In the genomic region with DNA sequence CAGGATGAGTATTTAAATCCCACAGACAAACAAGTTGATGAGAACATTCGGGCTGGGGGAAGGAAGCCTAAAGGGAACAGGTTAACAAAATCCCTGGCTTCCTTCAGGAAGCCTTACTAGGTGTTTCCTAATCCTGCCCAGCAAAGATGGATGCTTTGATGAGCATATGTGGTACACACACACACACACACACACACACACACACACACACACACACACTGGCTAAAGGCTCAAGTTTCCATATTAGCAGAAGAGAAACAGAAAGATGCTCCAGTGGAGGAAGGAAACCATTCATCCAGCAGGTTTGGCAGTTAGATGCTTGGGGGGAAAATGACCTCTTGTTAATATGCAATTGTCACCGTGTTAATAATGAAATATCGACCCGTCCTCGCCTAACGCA, we compare ENCODE assay signal across 13 mouse cellular contexts.
DNase-seq lines count a peak whose midpoint lies in the region; ATAC-seq lines count a peak whose summit lies in the region.
"Had no signal": no experiment of that assay in that cellular context is flagged by ENCODE, and none has a peak within 500 bp of the region (broad histone marks: within the 10 kb centered on the region; RNA-seq: fewer than 3 reads in every experiment).

No protein-coding gene starts in this region.

- DNase-seq in embryo, embryonic 10.5 days (ENCODE audit: low spot score) = peak; percentile 40
- no peak for DNase-seq in embryo, embryonic 9.5 days (ENCODE audit: extremely low spot score)
- no peak for DNase-seq in lung, postnatal 4 days
- DNase-seq in cerebellum, adult 9-11 months = no peak
- DNase-seq: cerebellum, adult 2 months; embryo, embryonic 11 days had no signal

- H3K4me1 ChIP-seq in lung, embryonic 16.5 days (replicated peaks; ENCODE audit: control insufficient read depth, insufficient read depth, low read length) = peaks cover 18% of the 10 kb centered on the region
- H3K4me1 ChIP-seq in intestine, embryonic 15.5 days (replicated peaks) = peaks cover 13% of the 10 kb centered on the region; the same call in 1 of the 2 replicates
- H3K4me1 ChIP-seq in neural tube, embryonic 14.5 days (ENCODE audit: control insufficient read depth, insufficient read depth, low read length) = peaks cover 24% of the 10 kb centered on the region

- ATAC-seq in lung, embryonic 16.5 days (ENCODE audit: low read depth) = no peak
- ATAC-seq in intestine, embryonic 15.5 days = no peak
- no peak for ATAC-seq in neural tube, embryonic 14.5 days (ENCODE audit: low read depth)
- ATAC-seq in monocyte, adult 5-6 weeks (replicated peaks; ENCODE audit: insufficient number of reproducible peaks, low FRiP score, low TSS enrichment, poor library complexity, severe bottlenecking) = no peak

- no peaks in the 10 kb centered on the region for H3K9me3 ChIP-seq in lung, embryonic 16.5 days (ENCODE audit: control insufficient read depth, low read length)
- no peaks in the 10 kb centered on the region for H3K9me3 ChIP-seq in intestine, embryonic 15.5 days
- H3K9me3 ChIP-seq in neural tube, embryonic 14.5 days (ENCODE audit: control insufficient read depth, low read length) = no peaks in the 10 kb centered on the region

- peak overlapping the region; percentile 40; the same call in 1 of the 2 replicates for H3K27ac ChIP-seq in lung, embryonic 16.5 days (ENCODE audit: low read length)
- peak overlapping the region; percentile 73 for H3K27ac ChIP-seq in intestine, embryonic 15.5 days
- peak overlapping the region; percentile 40 for H3K27ac ChIP-seq in neural tube, embryonic 14.5 days (ENCODE audit: low read depth, low read length)
- H3K27ac ChIP-seq: left cerebral cortex, adult 2 months; macrophage had no signal

- no peak overlapping the region for H3K4me2 ChIP-seq in lung, embryonic 16.5 days (ENCODE audit: low read depth, low read length)
- 0 out of 2 replicates have a peak overlapping the region, but pooled peaks have one; percentile 4 for H3K4me2 ChIP-seq in intestine, embryonic 15.5 days (replicated peaks)
- H3K4me2 ChIP-seq in neural tube, embryonic 14.5 days (ENCODE audit: low read depth, low read length) = no peak overlapping the region

- 41% methylated on average over 6 of the region's 6 CpGs for WGBS in lung, embryonic 16.5 days
- 48% methylated on average over 6 of the region's 6 CpGs for WGBS in intestine, embryonic 15.5 days
- 67% methylated on average over 6 of the region's 6 CpGs for WGBS in neural tube, embryonic 14.5 days

- H3K4me3 ChIP-seq in lung, embryonic 16.5 days (ENCODE audit: low read length) = no peak overlapping the region
- no peak overlapping the region for H3K4me3 ChIP-seq in intestine, embryonic 15.5 days (replicated peaks)
- no peak overlapping the region for H3K4me3 ChIP-seq in neural tube, embryonic 14.5 days (ENCODE audit: low read depth, low read length)
- H3K4me3 ChIP-seq: erythroblast, embryonic 14.5 days; left cerebral cortex, adult 2 months had no signal

- H3K36me3 ChIP-seq in lung, embryonic 16.5 days (ENCODE audit: control insufficient read depth, insufficient read depth, low read length) = no peaks in the 10 kb centered on the region
- H3K36me3 ChIP-seq in intestine, embryonic 15.5 days = no peaks in the 10 kb centered on the region
- no peaks in the 10 kb centered on the region for H3K36me3 ChIP-seq in neural tube, embryonic 14.5 days (ENCODE audit: control insufficient read depth, insufficient read depth, low read length)

- no peaks in the 10 kb centered on the region for H3K27me3 ChIP-seq in lung, embryonic 16.5 days (ENCODE audit: control insufficient read depth, insufficient read depth, low read depth, low read length)
- no peaks in the 10 kb centered on the region for H3K27me3 ChIP-seq in intestine, embryonic 15.5 days (replicated peaks)
- no peaks in the 10 kb centered on the region for H3K27me3 ChIP-seq in neural tube, embryonic 14.5 days (ENCODE audit: control insufficient read depth, insufficient read depth, low read length)

- no peak overlapping the region for H3K9ac ChIP-seq in lung, embryonic 16.5 days (ENCODE audit: low read length)
- no peak overlapping the region for H3K9ac ChIP-seq in intestine, embryonic 15.5 days
- no peak overlapping the region for H3K9ac ChIP-seq in neural tube, embryonic 14.5 days (replicated peaks; ENCODE audit: low read depth, low read length)
